ENCODE assay signal across 8 mouse cellular contexts in genomic region chr19:44988321-44988720, GRCm38 (mm10). TPM values are rescaled to one million over a fixed set of nuclear protein-coding genes. Genes with fewer than 3 reads are reported as not detected.
A peak's percentile ranks its signal among the peaks of the same experiment; 100 is the strongest.
DNase-seq lines count a peak whose midpoint lies in the region; ATAC-seq and TF ChIP-seq lines count a peak whose summit lies in the region.

No protein-coding gene starts in this region.

- peak overlapping the region; percentile 99 for H3K4me2 ChIP-seq in heart, embryonic 11.5 days
- peak overlapping the region; percentile 78 for H3K4me2 ChIP-seq in hindbrain, embryonic 12.5 days (replicated peaks)

- peak overlapping the region; percentile 70 for H3K9ac ChIP-seq in heart, embryonic 11.5 days (ENCODE audit: low read depth, low read length)
- peak overlapping the region; percentile 86; the same call in 1 of the 2 replicates for H3K9ac ChIP-seq in hindbrain, embryonic 12.5 days

- no peak for TF ChIP-seq POLR2A in cortical plate, adult 2 months (IDR thresholded peaks at IDR 0.05; ENCODE audit: extremely low read depth, insufficient read depth, low read length)

- H3K4me3 ChIP-seq in heart, embryonic 11.5 days (ENCODE audit: low read depth, low read length), result peak overlapping the region; percentile 70
- H3K4me3 ChIP-seq in cortical plate, adult 2 months (ENCODE audit: insufficient read depth, low read length), result peak overlapping the region; percentile 59
- peak overlapping the region; percentile 67 for H3K4me3 ChIP-seq in hindbrain, embryonic 12.5 days
- H3K4me3 ChIP-seq in midbrain, embryonic 10.5 days, result peak overlapping the region; percentile 81

- H3K9me3 ChIP-seq in heart, embryonic 11.5 days (replicated peaks; ENCODE audit: control insufficient read depth, low read length), result no peaks in the 10 kb centered on the region
- H3K9me3 ChIP-seq in hindbrain, embryonic 12.5 days (replicated peaks), result no peaks in the 10 kb centered on the region
- no peaks in the 10 kb centered on the region for H3K9me3 ChIP-seq in midbrain, embryonic 10.5 days (replicated peaks)

- H3K4me1 ChIP-seq in heart, embryonic 11.5 days (ENCODE audit: control insufficient read depth, insufficient read depth, low read length), result peaks cover 7% of the 10 kb centered on the region; the same call in 1 of the 2 replicates
- peaks cover 5% of the 10 kb centered on the region; the same call in 1 of the 2 replicates for H3K4me1 ChIP-seq in cortical plate, adult 2 months (ENCODE audit: control insufficient read depth, insufficient read depth, low read length)
- peaks cover 30% of the 10 kb centered on the region for H3K4me1 ChIP-seq in hindbrain, embryonic 12.5 days
- H3K4me1 ChIP-seq in midbrain, embryonic 10.5 days, result peaks cover 50% of the 10 kb centered on the region

- ATAC-seq in heart, embryonic 11.5 days (replicated peaks; ENCODE audit: insufficient number of reproducible peaks, low FRiP score, low TSS enrichment), result no peak
- no peak for ATAC-seq in hindbrain, embryonic 12.5 days (ENCODE audit: low FRiP score)

- H3K36me3 ChIP-seq in heart, embryonic 11.5 days (ENCODE audit: control insufficient read depth, insufficient read depth, low read length), result no peaks in the 10 kb centered on the region
- H3K36me3 ChIP-seq in hindbrain, embryonic 12.5 days, result 0 out of 2 replicates have a peak, but pooled peaks cover 4% of the 10 kb centered on the region
- peaks cover 11% of the 10 kb centered on the region; the same call in 1 of the 2 replicates for H3K36me3 ChIP-seq in midbrain, embryonic 10.5 days

- no peak for TF ChIP-seq CTCF in cortical plate, adult 2 months (IDR thresholded peaks at IDR 0.05; ENCODE audit: extremely low read depth, insufficient read depth, low read length)

- no peak for DNase-seq in heart, adult 9 months (ENCODE audit: low spot score in 2 of 2)
- DNase-seq in midbrain, embryonic 10.5 days (ENCODE audit: low spot score), result no peak
- no peak for DNase-seq in thymus, postnatal 14 days
- DNase-seq in natural killer cell, adult 2 months (ENCODE audit: low spot score in 2 of 2), result no peak
- DNase-seq in retina, embryonic 14.5 days (ENCODE audit: low spot score), result no peak

- peaks cover 8% of the 10 kb centered on the region for H3K27me3 ChIP-seq in heart, embryonic 11.5 days (ENCODE audit: control insufficient read depth, insufficient read depth, low read length)
- H3K27me3 ChIP-seq in hindbrain, embryonic 12.5 days, result no peaks in the 10 kb centered on the region
- H3K27me3 ChIP-seq in midbrain, embryonic 10.5 days (ENCODE audit: low read depth, poor library complexity, severe bottlenecking), result peaks cover 40% of the 10 kb centered on the region

- WGBS in heart, embryonic 11.5 days (ENCODE audit: insufficient replicate concordance), result 31% methylated on average over 9 of the region's 9 CpGs
- 37% methylated on average over 9 of the region's 9 CpGs for WGBS in hindbrain, embryonic 12.5 days
- WGBS in midbrain, embryonic 10.5 days, result 27% methylated on average over 9 of the region's 9 CpGs

- no peak overlapping the region for H3K27ac ChIP-seq in heart, embryonic 11.5 days (ENCODE audit: low read depth, low read length)
- no peak overlapping the region for H3K27ac ChIP-seq in cortical plate, adult 2 months (ENCODE audit: insufficient read depth, low read length)
- H3K27ac ChIP-seq in hindbrain, embryonic 12.5 days, result peak overlapping the region; percentile 57; the same call in 1 of the 2 replicates
- H3K27ac ChIP-seq in midbrain, embryonic 10.5 days (replicated peaks), result peak overlapping the region; percentile 89; the same call in 1 of the 2 replicates

RNA-seq across cellular contexts. Expression of gene Sema4g, which starts 0.6 kb away (rescaled TPM):
- polyA plus RNA-seq in heart, embryonic 11.5 days (2014; fragmentation: Nextera tagmentation; extraction: Ambion mirVana), result 1.0 and 1.4 TPM in 2 replicates
- 26.5 and 27.8 TPM in 2 replicates for polyA plus RNA-seq in cortical plate, adult 2 months (2012; rRNA removed)
- 10.6 and 11.4 TPM in 2 replicates for polyA plus RNA-seq in hindbrain, embryonic 12.5 days (2016; fragmentation: Nextera tagmentation; extraction: Ambion mirVana)
- 3.1 and 5.4 TPM in 2 replicates for polyA plus RNA-seq in midbrain, embryonic 10.5 days (2016; fragmentation: Nextera tagmentation; extraction: Ambion mirVana)

RNA-seq across cellular contexts. Expression of gene Twnk, which starts 17.1 kb away (rescaled TPM):
- polyA plus RNA-seq in heart, embryonic 11.5 days (2014; fragmentation: Nextera tagmentation; extraction: Ambion mirVana), result 14.2 and 14.8 TPM in 2 replicates
- polyA plus RNA-seq in cortical plate, adult 2 months (2012; rRNA removed), result 10.5 and 10.7 TPM in 2 replicates
- polyA plus RNA-seq in hindbrain, embryonic 12.5 days (2016; fragmentation: Nextera tagmentation; extraction: Ambion mirVana), result 19.7 and 21.7 TPM in 2 replicates
- 31.4 and 33.6 TPM in 2 replicates for polyA plus RNA-seq in midbrain, embryonic 10.5 days (2016; fragmentation: Nextera tagmentation; extraction: Ambion mirVana)

RNA-seq across cellular contexts. Expression of gene Mrpl43, which starts 17.9 kb away (rescaled TPM):
- polyA plus RNA-seq in heart, embryonic 11.5 days (2014; fragmentation: Nextera tagmentation; extraction: Ambion mirVana), result 63.0 and 64.3 TPM in 2 replicates
- polyA plus RNA-seq in cortical plate, adult 2 months (2012; rRNA removed), result 68.3 and 70.8 TPM in 2 replicates
- polyA plus RNA-seq in hindbrain, embryonic 12.5 days (2016; fragmentation: Nextera tagmentation; extraction: Ambion mirVana), result 79.4 and 81.6 TPM in 2 replicates
- polyA plus RNA-seq in midbrain, embryonic 10.5 days (2016; fragmentation: Nextera tagmentation; extraction: Ambion mirVana), result 71.6 and 72.9 TPM in 2 replicates

RNA-seq across cellular contexts. Expression of gene Lzts2, which starts 25.9 kb away (rescaled TPM):
- 35.3 and 38.4 TPM in 2 replicates for polyA plus RNA-seq in heart, embryonic 11.5 days (2014; fragmentation: Nextera tagmentation; extraction: Ambion mirVana)
- polyA plus RNA-seq in cortical plate, adult 2 months (2012; rRNA removed), result 39.3 and 40.1 TPM in 2 replicates
- polyA plus RNA-seq in hindbrain, embryonic 12.5 days (2016; fragmentation: Nextera tagmentation; extraction: Ambion mirVana), result 71.0 and 72.1 TPM in 2 replicates
- 55.1 and 58.4 TPM in 2 replicates for polyA plus RNA-seq in midbrain, embryonic 10.5 days (2016; fragmentation: Nextera tagmentation; extraction: Ambion mirVana)

RNA-seq across cellular contexts. Expression of gene Pdzd7, which starts 57.2 kb away (rescaled TPM):
- polyA plus RNA-seq in heart, embryonic 11.5 days (2014; fragmentation: Nextera tagmentation; extraction: Ambion mirVana), result 0.21 TPM in 1 of 2 replicates, not detected in the other
- 7.5 and 8.8 TPM in 2 replicates for polyA plus RNA-seq in cortical plate, adult 2 months (2012; rRNA removed)
- 0.72 and 0.81 TPM in 2 replicates for polyA plus RNA-seq in hindbrain, embryonic 12.5 days (2016; fragmentation: Nextera tagmentation; extraction: Ambion mirVana)
- 0.19 and 0.34 TPM in 2 replicates for polyA plus RNA-seq in midbrain, embryonic 10.5 days (2016; fragmentation: Nextera tagmentation; extraction: Ambion mirVana)

Comparison
In these comparisons a context has a peak if more than half of its experiments do, and no peak if none do; other contexts are left out.
1. H3K27ac ChIP-seq: peak in hindbrain, embryonic 12.5 days (single experiment) and midbrain, embryonic 10.5 days (single experiment); none in heart, embryonic 11.5 days (single experiment) and cortical plate, adult 2 months (single experiment).
2. Peak in every context shown above with its lines, with median percentiles within 50 percentile points of each other: H3K4me3 ChIP-seq.